Mouse (Mus musculus): ENCODE measurements at regions not wholly inside any gene's neighbourhood (a gene's known extent, or its start where the extent isn't known, plus 50 kb on each side); places are given as distances from the start of the nearest gene placed in this dataset.
"Not testable (repeated sequence)": the region's sequence is repeated elsewhere in the genome, so short reads cannot be mapped to it uniquely, and the experiment has no call there.

- not testable (repeated sequence) for DNase-seq (ENCODE audit: extremely low spot score, low read depth, low spot score)
Observed at GRCm38 (mm10) chr17:10150403-10150689, 169.3 kb downstream of the Qk start.

- no peak for DNase-seq (ENCODE audit: extremely low spot score, low read depth, low spot score)
Observed at GRCm38 (mm10) chr17:10149682-10150402, 169.8 kb downstream of the Qk start.

DNA sequence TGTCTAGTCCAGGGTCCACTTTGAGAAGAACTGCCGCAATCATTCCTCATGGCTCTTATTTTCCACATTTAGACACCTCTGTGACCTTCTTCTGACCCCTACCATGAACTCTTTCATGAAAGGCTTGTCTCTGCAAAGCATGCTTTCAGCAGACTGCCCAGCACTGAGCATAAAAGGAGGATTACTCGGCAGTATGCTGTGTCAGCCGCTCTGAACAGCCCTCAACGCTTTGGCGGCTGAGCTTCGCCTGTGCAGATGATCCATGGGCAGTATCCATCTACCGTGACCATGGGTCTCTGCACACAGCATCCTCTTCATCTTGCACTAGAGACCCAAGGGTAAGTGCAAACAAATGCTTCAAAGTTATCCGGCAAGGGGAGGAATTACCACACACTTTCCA is 172.5 kb downstream of the Qk start:
- DNase-seq (ENCODE audit: extremely low spot score, low read depth, low spot score) = no peak

- no peak for DNase-seq (ENCODE audit: extremely low spot score, low read depth, low spot score)
Observed at GRCm38 (mm10) chr17:10146576-10146975, 173.1 kb downstream of the Qk start.

DNA sequence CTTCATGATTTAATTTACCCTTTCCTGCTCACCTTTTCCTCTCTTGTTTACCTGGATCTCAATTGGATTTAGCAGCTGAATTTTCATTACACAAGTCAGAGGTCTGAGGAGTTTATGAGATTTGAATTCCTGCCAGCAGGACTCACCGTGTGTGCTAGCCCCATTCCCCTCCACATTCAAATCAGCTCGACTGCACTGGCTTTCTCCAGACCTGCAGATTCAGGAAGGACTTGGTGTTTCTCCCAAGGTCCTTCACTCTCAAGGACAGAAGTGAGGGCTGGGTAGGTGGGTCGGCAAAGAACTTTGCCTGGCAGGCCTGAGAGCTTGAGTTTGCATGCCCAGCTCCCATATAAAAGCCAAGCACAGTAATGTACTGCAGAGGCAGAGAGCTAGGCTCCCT is 180.8 kb downstream of the Qk start:
- DNase-seq (ENCODE audit: extremely low spot score, low read depth, low spot score) = no peak

- DNase-seq (ENCODE audit: extremely low spot score, low read depth, low spot score) = no peak
Observed at GRCm38 (mm10) chr17:10138374-10138773, 181.3 kb downstream of the Qk start.

DNA sequence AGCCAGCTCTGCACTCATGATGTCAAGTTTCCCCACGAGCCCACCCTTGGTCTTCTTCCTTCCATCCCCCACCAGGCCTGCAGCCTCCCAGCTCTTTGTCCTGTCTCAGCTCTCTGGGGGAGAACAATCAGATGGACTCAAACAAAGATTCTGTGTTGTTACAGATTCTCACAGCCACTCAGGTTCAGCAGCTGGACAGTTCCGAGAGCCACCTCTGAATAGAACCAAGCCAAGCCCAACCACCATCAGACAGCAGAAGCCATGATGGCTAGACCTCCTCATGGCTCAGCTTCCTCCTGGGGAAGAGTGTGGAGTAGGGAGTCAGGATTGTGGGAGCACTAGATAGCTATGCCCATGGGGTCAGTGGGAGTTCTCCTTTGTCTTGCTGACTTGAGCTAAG is 184.5 kb downstream of the Qk start:
- DNase-seq (ENCODE audit: extremely low spot score, low read depth, low spot score) = no peak

DNA sequence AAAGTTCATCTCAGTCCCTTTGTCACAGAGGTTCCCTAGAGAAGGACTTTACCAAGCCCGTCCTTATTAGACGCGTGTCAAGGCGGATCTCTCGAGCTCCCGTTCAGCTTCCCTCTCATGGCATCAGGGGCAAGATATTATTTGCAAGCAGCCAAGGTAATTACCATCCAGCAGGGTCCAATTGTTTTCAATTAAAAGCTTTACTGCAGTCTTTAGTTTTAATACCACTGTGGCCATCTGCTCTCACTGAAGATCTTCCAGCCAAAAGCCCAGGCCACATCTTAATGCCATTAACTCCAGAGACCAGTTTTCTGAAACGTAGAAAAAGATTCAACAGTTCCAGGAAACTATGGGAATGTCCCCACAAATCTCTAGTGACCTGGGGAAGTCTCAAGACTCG is 191.1 kb downstream of the Qk start:
- no peak for DNase-seq (ENCODE audit: extremely low spot score, low read depth, low spot score)

- no peak for DNase-seq (ENCODE audit: extremely low spot score, low read depth, low spot score)
Observed at GRCm38 (mm10) chr17:10122411-10122810, 197.2 kb downstream of the Qk start.

DNA sequence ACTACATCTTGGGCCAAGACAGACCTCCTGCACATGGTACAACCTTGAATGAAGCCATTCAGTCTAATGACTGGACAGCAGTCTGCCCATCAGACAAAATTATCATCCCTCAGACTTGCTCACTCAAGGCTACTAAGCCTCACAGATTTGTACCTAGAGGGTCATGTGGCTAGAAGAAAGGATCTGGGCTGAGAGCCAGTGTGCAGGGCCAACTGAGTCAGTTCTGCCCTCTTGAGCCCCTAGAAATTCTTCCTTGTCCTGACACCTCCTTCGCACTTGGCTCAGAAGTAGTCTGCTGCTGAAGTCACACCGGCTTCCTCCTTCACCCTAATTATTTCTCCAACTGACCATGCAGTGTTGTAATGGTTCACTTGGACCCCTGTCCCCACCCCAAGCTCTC is 207.5 kb downstream of the Qk start:
- no peak for DNase-seq (ENCODE audit: extremely low spot score, low read depth, low spot score)

GRCm38 (mm10) chr17:10110375-10110675 is 209.3 kb downstream of the Qk start:
- DNase-seq (ENCODE audit: extremely low spot score, low read depth, low spot score) = no peak

DNA sequence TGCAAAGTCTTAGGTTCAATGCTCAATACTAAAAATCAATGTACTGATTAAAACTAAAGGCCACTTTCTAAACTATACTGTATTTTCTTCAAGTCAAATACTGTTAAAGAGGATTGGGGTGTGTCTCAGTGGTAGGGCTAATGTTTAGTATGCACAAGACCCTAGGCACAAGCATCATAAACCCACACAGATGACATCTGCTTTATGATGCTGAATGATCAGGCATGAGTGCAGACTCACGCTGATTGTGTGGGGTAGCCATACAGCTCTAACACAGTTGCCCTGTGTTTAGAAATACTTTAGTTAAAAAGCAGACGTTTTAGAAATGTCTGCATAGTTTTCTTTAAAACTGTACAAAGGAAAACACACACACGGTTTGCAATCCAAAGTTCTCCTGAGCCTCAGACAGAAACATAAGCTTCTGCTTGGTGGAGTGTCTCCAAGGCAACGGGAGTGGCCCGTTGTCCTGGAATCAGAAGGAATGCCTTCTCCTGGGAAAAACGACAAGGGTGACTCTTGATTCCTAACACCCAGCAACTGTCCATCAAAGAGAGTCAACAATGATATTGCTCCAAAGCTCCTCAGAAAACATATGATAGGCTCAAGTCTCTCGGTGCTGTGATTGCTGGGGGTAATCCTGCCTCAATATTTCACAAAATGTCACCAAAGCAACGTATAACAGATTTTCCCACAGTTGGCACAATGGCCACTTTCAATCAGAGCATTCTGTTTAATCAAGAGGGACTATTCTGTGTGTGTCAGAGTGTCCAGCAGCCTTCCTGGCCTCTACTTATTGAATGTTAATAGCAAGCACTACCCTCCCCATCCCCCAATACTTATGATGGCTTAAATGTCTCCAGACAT is 209.9 kb downstream of the Qk start:
- DNase-seq (ENCODE audit: extremely low spot score, low read depth, low spot score) = no peak

- no peak for DNase-seq (ENCODE audit: extremely low spot score, low read depth, low spot score)
Observed at GRCm38 (mm10) chr17:10105299-10105698, 214.4 kb downstream of the Qk start.

DNA sequence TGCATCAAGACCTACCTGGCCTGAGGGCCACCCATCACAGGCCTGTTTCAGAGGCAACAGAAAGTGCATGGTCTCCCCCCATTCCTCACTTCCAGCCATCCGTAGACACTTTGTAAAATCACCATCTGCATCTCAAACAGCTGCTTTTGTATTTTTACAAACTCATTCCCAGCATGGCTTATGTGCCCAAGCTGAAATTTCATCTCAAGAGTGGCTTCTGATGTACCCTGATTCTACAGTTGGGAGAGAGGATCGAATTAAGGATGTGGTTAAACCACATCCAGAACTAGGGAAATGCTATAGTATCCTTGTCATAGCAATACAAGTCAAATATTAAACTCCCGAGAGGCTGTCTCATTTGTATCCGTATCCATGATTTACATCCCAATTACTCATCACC is 221.5 kb downstream of the Qk start:
- no peak for DNase-seq (ENCODE audit: extremely low spot score, low read depth, low spot score)

GRCm38 (mm10) chr17:10097691-10098090 is 222.0 kb downstream of the Qk start:
- DNase-seq (ENCODE audit: extremely low spot score, low read depth, low spot score) = no peak

DNA sequence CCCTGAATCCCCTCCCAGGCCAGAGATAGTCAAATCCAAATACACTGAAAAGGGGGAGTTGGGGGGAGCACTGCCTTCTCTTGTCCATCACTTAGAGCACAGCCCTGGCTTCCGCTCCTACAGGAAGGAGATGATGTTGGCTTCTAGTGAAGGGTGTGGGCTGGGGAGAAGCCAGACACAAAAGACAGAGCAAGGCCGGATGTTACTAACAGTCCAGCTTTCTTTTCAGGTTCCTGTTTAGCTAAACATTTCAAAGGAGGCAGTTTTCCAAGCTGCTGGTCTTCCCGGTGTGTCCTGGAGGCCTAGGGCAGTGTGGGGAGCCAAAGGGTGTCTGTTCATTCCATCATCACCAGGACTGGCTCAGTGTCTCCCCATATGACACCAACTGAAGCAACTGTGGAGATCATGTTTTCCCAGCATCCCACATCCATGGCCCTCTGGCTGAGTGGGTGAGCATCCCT is 223.8 kb downstream of the Qk start:
- DNase-seq (ENCODE audit: extremely low spot score, low read depth, low spot score) = no peak

- DNase-seq (ENCODE audit: extremely low spot score, low read depth, low spot score) = no peak
Observed at GRCm38 (mm10) chr17:10094108-10094521, 225.5 kb downstream of the Qk start.

GRCm38 (mm10) chr17:10093437-10094107 is 226.1 kb downstream of the Qk start:
- DNase-seq (ENCODE audit: extremely low spot score, low read depth, low spot score) = no peak

- DNase-seq (ENCODE audit: extremely low spot score, low read depth, low spot score) = no peak
Observed at GRCm38 (mm10) chr17:10087192-10087886, 232.3 kb downstream of the Qk start.

DNA sequence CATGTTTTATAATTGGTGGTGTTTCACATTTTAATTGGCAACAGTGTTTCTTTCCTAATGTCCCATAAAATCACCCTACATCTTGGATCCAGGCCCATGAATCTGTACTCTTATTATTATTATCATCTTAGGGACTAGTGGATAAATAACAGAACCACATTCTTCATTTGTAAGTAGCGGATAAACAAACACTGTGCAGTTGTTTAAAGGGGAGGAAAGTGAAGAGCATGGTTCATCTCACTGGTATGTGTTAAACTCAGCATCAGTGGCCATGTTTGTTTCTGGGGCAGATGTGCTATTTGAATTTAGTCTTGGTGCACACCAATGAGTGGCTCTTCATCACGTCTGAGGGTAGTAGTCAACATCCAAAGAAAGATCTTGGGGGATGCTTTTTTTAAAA is 233.1 kb downstream of the Qk start:
- no peak for DNase-seq (ENCODE audit: extremely low spot score, low read depth, low spot score)

- DNase-seq (ENCODE audit: extremely low spot score, low read depth, low spot score) = no peak
Observed at GRCm38 (mm10) chr17:10086132-10086531, 233.5 kb downstream of the Qk start.

DNA sequence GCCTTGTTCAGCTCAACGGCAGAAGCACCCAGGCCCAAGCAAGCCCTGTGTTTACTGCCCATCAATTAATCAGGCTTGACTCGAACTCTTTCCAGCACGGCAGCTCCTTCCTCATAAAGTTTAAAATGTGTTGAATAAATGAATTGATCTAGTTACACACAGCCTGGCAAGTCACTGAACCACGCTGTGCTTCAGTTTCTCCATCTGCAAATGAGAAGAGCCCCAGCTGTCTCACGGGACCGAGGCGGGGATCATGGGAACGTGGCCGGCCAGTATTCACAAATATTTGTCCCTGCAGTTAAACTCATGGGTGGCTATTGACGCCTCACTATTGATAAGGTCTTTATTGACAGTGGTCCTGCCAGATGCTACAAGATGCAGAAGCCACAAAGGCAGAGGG is 237.9 kb downstream of the Qk start:
- no peak for DNase-seq (ENCODE audit: extremely low spot score, low read depth, low spot score)

Measured in hindlimb bud, embryonic 11.5 days (tissue).